Mouse (Mus musculus): ENCODE results near the gene S100a2. TPM values are rescaled to one million over a fixed set of nuclear protein-coding genes. Genes with fewer than 3 reads are reported as not detected.

S100a2 gene
- polyA plus RNA-seq, 1 experiment from 2014 or later, result not detected

GRCm38 (mm10) chr3:90627807-90628206 lies 37.8 kb downstream of the S100a2 start:
- Histone ChIP-seq H3K36me3 (replicated peaks) (no peaks in the 10 kb centered on the region), H3K9me3 (no peaks in the 10 kb centered on the region), H3K27me3 (ENCODE audit: poor library complexity, severe bottlenecking) (no peaks in the 10 kb centered on the region), H3K4me3 (no peak overlapping the region), H3K4me1 (peaks cover 25% of the 10 kb centered on the region), H3K27ac (no peak overlapping the region)
- no peak for DNase-seq (ENCODE audit: extremely low spot score, low spot score)
- 73% methylated on average over 4 of the region's 4 CpGs for WGBS

GRCm38 (mm10) chr3:90629298-90629697 lies 39.3 kb downstream of the S100a2 start:
- Histone ChIP-seq H3K9me3 (no peaks in the 10 kb centered on the region), H3K36me3 (replicated peaks) (no peaks in the 10 kb centered on the region), H3K27me3 (ENCODE audit: poor library complexity, severe bottlenecking) (no peaks in the 10 kb centered on the region), H3K4me1 (peaks cover 11% of the 10 kb centered on the region), H3K27ac (no peak overlapping the region), H3K4me3 (no peak overlapping the region)
- 82% methylated on average over 2 of the region's 2 CpGs for WGBS
- DNase-seq (ENCODE audit: extremely low spot score, low spot score), result no peak

GRCm38 (mm10) chr3:90631984-90632383 lies 41.9 kb downstream of the S100a2 start:
- no peak overlapping the region for H3K27ac ChIP-seq
- H3K9me3 ChIP-seq, result no peaks in the 10 kb centered on the region
- 78% methylated on average over 2 of the region's 2 CpGs for WGBS
- H3K27me3 ChIP-seq (ENCODE audit: poor library complexity, severe bottlenecking), result no peaks in the 10 kb centered on the region
- no peak for DNase-seq (ENCODE audit: extremely low spot score, low spot score)
- no peak overlapping the region for H3K4me3 ChIP-seq
- H3K4me1 ChIP-seq, result no peaks in the 10 kb centered on the region
- no peaks in the 10 kb centered on the region for H3K36me3 ChIP-seq (replicated peaks)

GRCm38 (mm10) chr3:90638511-90639275 lies 48.6 kb downstream of the S100a2 start:
- no peaks in the 10 kb centered on the region for H3K9me3 ChIP-seq
- H3K4me1 ChIP-seq, result no peaks in the 10 kb centered on the region
- 82% methylated on average over 1 of the region's 1 CpGs for WGBS
- H3K27ac ChIP-seq, result no peak overlapping the region
- no peak for DNase-seq (ENCODE audit: extremely low spot score, low spot score)
- no peaks in the 10 kb centered on the region for H3K36me3 ChIP-seq (replicated peaks)
- no peak overlapping the region for H3K4me3 ChIP-seq
- no peaks in the 10 kb centered on the region for H3K27me3 ChIP-seq (ENCODE audit: poor library complexity, severe bottlenecking)

- Histone ChIP-seq H3K9me3 (no peaks in the 10 kb centered on the region), H3K36me3 (replicated peaks) (no peaks in the 10 kb centered on the region), H3K4me1 (no peaks in the 10 kb centered on the region), H3K27ac (no peak overlapping the region), H3K27me3 (ENCODE audit: poor library complexity, severe bottlenecking) (no peaks in the 10 kb centered on the region), H3K4me3 (no peak overlapping the region)
- WGBS, result 52% methylated on average over 7 of the region's 7 CpGs
- peak; percentile 27 for DNase-seq (ENCODE audit: extremely low spot score, low spot score)
Observed at GRCm38 (mm10) chr3:90639511-90640154, 49.6 kb downstream of the S100a2 start.

GRCm38 (mm10) chr3:90640981-90641380 lies 50.9 kb downstream of the S100a2 start:
- H3K36me3 ChIP-seq (replicated peaks), result no peaks in the 10 kb centered on the region
- no peak overlapping the region for H3K27ac ChIP-seq
- no peaks in the 10 kb centered on the region for H3K9me3 ChIP-seq
- no peaks in the 10 kb centered on the region for H3K4me1 ChIP-seq
- 89% methylated on average over 7 of the region's 7 CpGs for WGBS
- DNase-seq (ENCODE audit: extremely low spot score, low spot score), result no peak
- H3K27me3 ChIP-seq (ENCODE audit: poor library complexity, severe bottlenecking), result no peaks in the 10 kb centered on the region
- H3K4me3 ChIP-seq, result no peak overlapping the region

Other genes starting within 250 kb of the S100a2 start
- 18.8 and 20.9 TPM in 2 replicates for gene Slc27a3, start 200.3 kb upstream of the S100a2 start, polyA plus RNA-seq (2016; fragmentation: Nextera tagmentation; extraction: Ambion mirVana)
- 40.9 and 41.9 TPM in 2 replicates for gene Ints3, start 156.6 kb upstream of the S100a2 start, polyA plus RNA-seq (2016; fragmentation: Nextera tagmentation; extraction: Ambion mirVana)
- gene Npr1, start 124.4 kb upstream of the S100a2 start, polyA plus RNA-seq (2016; fragmentation: Nextera tagmentation; extraction: Ambion mirVana), result 2.0 and 2.3 TPM in 2 replicates
- 344 and 355 TPM in 2 replicates for gene Ilf2, start 114.1 kb upstream of the S100a2 start, polyA plus RNA-seq (2016; fragmentation: Nextera tagmentation; extraction: Ambion mirVana)
- 58.9 and 59.6 TPM in 2 replicates for gene Snapin, start 99.2 kb upstream of the S100a2 start, polyA plus RNA-seq (2016; fragmentation: Nextera tagmentation; extraction: Ambion mirVana)
- 176 and 192 TPM in 2 replicates for gene Chtop, start 80.7 kb upstream of the S100a2 start, polyA plus RNA-seq (2016; fragmentation: Nextera tagmentation; extraction: Ambion mirVana)
- gene S100a1, start 75.9 kb upstream of the S100a2 start, polyA plus RNA-seq (2016; fragmentation: Nextera tagmentation; extraction: Ambion mirVana), result 4.4 and 7.9 TPM in 2 replicates
- gene S100a13, start 75.8 kb upstream of the S100a2 start, polyA plus RNA-seq (2016; fragmentation: Nextera tagmentation; extraction: Ambion mirVana), result 7.8 and 8.2 TPM in 2 replicates
- not detected in 2 replicates for gene S100a14, start 63.4 kb upstream of the S100a2 start, polyA plus RNA-seq (2016; fragmentation: Nextera tagmentation; extraction: Ambion mirVana)
- 25.8 and 26.5 TPM in 2 replicates for gene S100a16, start 53.0 kb upstream of the S100a2 start, polyA plus RNA-seq (2016; fragmentation: Nextera tagmentation; extraction: Ambion mirVana)
- gene S100a3, start 29.7 kb upstream of the S100a2 start, polyA plus RNA-seq (2016; fragmentation: Nextera tagmentation; extraction: Ambion mirVana), result not detected in 2 replicates
- not detected in 2 replicates for gene Gm42674, start 11.7 kb downstream of the S100a2 start, polyA plus RNA-seq (2016; fragmentation: Nextera tagmentation; extraction: Ambion mirVana)
- gene S100a4, start 13.5 kb downstream of the S100a2 start, polyA plus RNA-seq (2016; fragmentation: Nextera tagmentation; extraction: Ambion mirVana), result 0.47 TPM in 1 of 2 replicates, not detected in the other
- gene S100a5, start 18.3 kb downstream of the S100a2 start, polyA plus RNA-seq (2016; fragmentation: Nextera tagmentation; extraction: Ambion mirVana), result not detected in 2 replicates
- gene S100a6, start 22.6 kb downstream of the S100a2 start, polyA plus RNA-seq (2016; fragmentation: Nextera tagmentation; extraction: Ambion mirVana), result 22.4 and 23.2 TPM in 2 replicates
- gene S100a7a, start 63.8 kb downstream of the S100a2 start, polyA plus RNA-seq (2016; fragmentation: Nextera tagmentation; extraction: Ambion mirVana), result not detected in 2 replicates
- gene S100a8, start 78.7 kb downstream of the S100a2 start, polyA plus RNA-seq (2016; fragmentation: Nextera tagmentation; extraction: Ambion mirVana), result 0.33 TPM in 1 of 2 replicates, not detected in the other
- gene S100a9, start 105.5 kb downstream of the S100a2 start, polyA plus RNA-seq (2016; fragmentation: Nextera tagmentation; extraction: Ambion mirVana), result not detected in 2 replicates
- not detected in 2 replicates for gene Pglyrp4, start 136.7 kb downstream of the S100a2 start, polyA plus RNA-seq (2016; fragmentation: Nextera tagmentation; extraction: Ambion mirVana)
- not detected in 2 replicates for gene Gm5849, start 187.6 kb downstream of the S100a2 start, polyA plus RNA-seq (2016; fragmentation: Nextera tagmentation; extraction: Ambion mirVana)